Mouse (Mus musculus) lung, embryonic 16.5 days (tissue): Measurements from ENCODE around the gene Slc13a3. TPM values are rescaled to one million over a fixed set of nuclear protein-coding genes. Genes with fewer than 3 reads are reported as not detected.
"Not testable (repeated sequence)": the region's sequence is repeated elsewhere in the genome, so short reads cannot be mapped to it uniquely, and the experiment has no call there.

ENCODE experiments used
- ATAC-seq: fragments of 200-750 bp; cut with Nextera tagmentation; 2 replicates; pipeline ENCODE4 v1.8.0; 2017; ENCODE audit warnings: low read depth, mild to moderate bottlenecking, moderate library complexity
- H3K27ac ChIP-seq: fragments of 300-500 bp; sonication (generic); 2 replicates; pipeline ENCODE4 v1.5.1; 2014; ENCODE audit warnings: mild to moderate bottlenecking, control low read depth, low read length
- H3K27me3 ChIP-seq: fragments of 300-500 bp; sonication (generic); 2 replicates; pipeline ENCODE4 v1.6.1; 2014; ENCODE audit warnings: low read depth, low read length, mixed read lengths; ENCODE audit not compliant: control insufficient read depth, insufficient read depth
- H3K36me3 ChIP-seq: fragments of 300-500 bp; sonication (generic); 2 replicates; pipeline ENCODE4 v1.6.1; 2014; ENCODE audit warnings: low read length; ENCODE audit not compliant: control insufficient read depth, insufficient read depth
- H3K4me1 ChIP-seq: fragments of 300-500 bp; sonication (generic); replicated peaks from 2 replicates; pipeline ENCODE4 v1.6.1; 2014; ENCODE audit warnings: low read length, mixed read lengths; ENCODE audit not compliant: control insufficient read depth, insufficient read depth
- H3K4me2 ChIP-seq: fragments of 300-500 bp; sonication (generic); 2 replicates; pipeline ENCODE4 v1.6.1; 2014; ENCODE audit warnings: low read depth, low read length, control low read depth
- H3K4me3 ChIP-seq: fragments of 300-500 bp; sonication (generic); 2 replicates; pipeline ENCODE4 v1.5.1; 2014; ENCODE audit warnings: mild to moderate bottlenecking, low read length, control low read depth
- H3K9ac ChIP-seq: fragments of 300-500 bp; sonication (generic); 2 replicates; pipeline ENCODE4 v1.6.1; 2014; ENCODE audit warnings: low read length, control low read depth
- H3K9me3 ChIP-seq: fragments of 300-500 bp; sonication (generic); 2 replicates; pipeline ENCODE4 v1.6.1; 2016; ENCODE audit warnings: low read length; ENCODE audit not compliant: control insufficient read depth
- WGBS: fragments of 180-500 bp; shearing (Covaris S2); extraction: QIAGEN DNeasy Blood & Tissue Kit; methylation state at CpG from one replicate; pipeline ENCODE4 v1.1.7; 2014; 5-methylcytosine and 5-hydroxymethylcytosine counted together
- polyA plus RNA-seq: library from polyadenylated mRNA; unstranded; fragments of >200 nt; fragmentation: Nextera tagmentation; extraction: Ambion mirVana; gene quantifications from 2 replicates; pipeline ENCODE4 v1.2.1, GENCODE M21; 2015

Slc13a3 gene
- 0.57 and 0.80 TPM in 2 replicates for polyA plus RNA-seq

DNA sequence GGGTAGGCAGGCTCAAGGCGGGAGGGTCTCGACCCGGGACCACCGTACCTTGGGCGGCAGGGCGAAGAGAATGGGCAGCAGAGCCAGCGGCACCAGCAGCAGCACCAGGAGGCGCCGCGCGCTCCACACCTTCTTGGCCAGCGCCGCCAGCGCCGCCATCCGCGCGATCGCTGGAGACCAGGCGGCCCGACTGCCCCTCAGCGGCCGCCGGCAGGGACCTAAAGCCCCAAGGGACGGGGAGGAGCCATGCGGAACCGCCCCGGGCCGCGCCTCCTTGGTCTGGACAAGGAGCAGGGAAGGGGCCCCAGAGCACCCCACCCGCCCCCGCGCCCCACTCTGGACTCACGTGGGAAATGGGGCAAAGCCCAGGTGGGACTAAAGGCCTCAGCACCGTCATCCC lies at the start of gene Slc13a3:
Slc13a3 (minus strand) TSS at position 228 of the 400 bp plus-strand sequence.
- Histone ChIP-seq H3K9ac (peak within 1 kb of the TSS; percentile 13; the same call in 1 of the 2 replicates), H3K4me3 (peak within 1 kb of the TSS; percentile 19), H3K36me3 (no peaks in the 10 kb centered on the region), H3K9me3 (no peaks in the 10 kb centered on the region), H3K4me1 (peaks cover 3% of the 10 kb centered on the region; the same call in 1 of the 2 replicates), H3K27ac (no peak within 1 kb of the TSS), H3K4me2 (peak within 1 kb of the TSS; percentile 39), H3K27me3 (peaks cover 18% of the 10 kb centered on the region)
- 3% methylated on average over 35 of the region's 35 CpGs for WGBS
- peak; percentile 46; the same call in 1 of the 2 replicates for ATAC-seq

DNA sequence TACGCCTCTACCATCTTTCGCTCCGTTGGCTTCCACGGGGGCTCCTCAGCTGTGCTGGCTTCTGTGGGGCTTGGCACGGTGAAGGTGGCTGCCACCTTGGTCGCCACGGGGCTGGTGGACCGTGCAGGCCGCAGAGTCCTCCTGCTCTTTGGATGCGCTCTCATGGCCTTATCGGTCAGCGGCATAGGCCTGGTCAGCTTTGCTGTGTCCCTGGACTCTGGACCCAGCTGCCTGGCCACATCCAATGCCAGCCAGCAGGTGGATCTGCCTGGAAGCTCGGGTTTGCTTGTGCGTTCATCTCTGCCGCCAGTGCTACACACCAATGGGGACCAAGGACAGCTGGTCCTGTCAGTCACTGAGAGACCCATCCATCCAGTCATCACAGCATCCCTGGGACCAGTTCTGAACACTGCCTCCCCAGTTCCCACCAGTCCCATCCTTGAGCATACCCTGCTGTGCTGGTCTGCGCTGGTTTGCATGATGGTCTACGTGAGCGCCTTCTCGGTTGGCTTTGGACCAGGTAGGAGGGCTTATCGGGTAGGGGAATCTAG lies 42.2 kb upstream of the Slc13a3 start:
- Histone ChIP-seq H3K27ac (no peak overlapping the region), H3K4me3 (no peak overlapping the region), H3K9ac (no peak overlapping the region), H3K9me3 (no peaks in the 10 kb centered on the region), H3K36me3 (peaks cover 17% of the 10 kb centered on the region), H3K4me1 (peaks cover 17% of the 10 kb centered on the region), H3K4me2 (no peak overlapping the region), H3K27me3 (no peaks in the 10 kb centered on the region)
- WGBS = 96% methylated on average over 20 of the region's 20 CpGs
- no peak for ATAC-seq

DNA sequence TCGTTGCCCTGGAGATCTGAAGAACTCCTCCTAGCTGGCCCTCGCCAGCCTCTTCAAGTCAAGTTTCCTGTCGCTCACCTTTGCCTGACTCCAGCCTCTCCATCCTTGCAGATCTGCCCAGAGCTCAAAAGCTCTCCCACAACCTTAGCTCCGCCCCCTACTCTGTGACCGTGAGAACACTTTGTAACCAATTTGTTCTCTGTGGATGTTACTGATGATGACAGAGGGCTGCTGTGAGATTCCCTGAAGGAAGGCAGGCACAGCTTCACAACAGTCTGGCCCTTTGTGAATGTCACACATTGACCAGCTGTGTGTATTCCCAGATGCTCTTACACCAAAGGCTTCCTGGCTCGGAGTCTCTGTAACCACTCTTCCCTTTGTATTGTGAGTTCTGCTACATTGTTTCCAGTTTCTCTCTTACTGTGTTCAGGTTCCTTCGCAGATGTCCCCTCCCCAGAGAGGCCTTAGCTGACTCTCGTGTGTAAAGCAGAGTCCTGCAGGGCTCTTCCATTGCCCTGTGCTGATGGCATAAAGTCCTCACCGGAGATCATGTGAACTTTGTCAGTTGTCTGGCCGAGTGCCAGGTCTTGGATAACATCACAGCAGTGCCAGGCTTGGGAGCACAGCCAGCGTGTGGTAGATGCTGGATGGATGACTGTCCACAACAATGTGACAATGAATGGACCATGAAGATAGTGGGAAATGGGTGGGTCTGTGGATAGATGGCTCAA lies 40.0 kb upstream of the Slc13a3 start:
- 14% methylated on average over 11 of the region's 11 CpGs for WGBS
- no peak overlapping the region for H3K9ac ChIP-seq
- ATAC-seq = peak; percentile 84
- H3K27ac ChIP-seq = peak overlapping the region; percentile 45
- peaks cover 11% of the 10 kb centered on the region for H3K36me3 ChIP-seq
- no peaks in the 10 kb centered on the region for H3K27me3 ChIP-seq
- H3K4me1 ChIP-seq = peaks cover 23% of the 10 kb centered on the region
- no peaks in the 10 kb centered on the region for H3K9me3 ChIP-seq
- H3K4me2 ChIP-seq = 0 out of 2 replicates have a peak overlapping the region, but pooled peaks have one; percentile 19
- H3K4me3 ChIP-seq = no peak overlapping the region

DNA sequence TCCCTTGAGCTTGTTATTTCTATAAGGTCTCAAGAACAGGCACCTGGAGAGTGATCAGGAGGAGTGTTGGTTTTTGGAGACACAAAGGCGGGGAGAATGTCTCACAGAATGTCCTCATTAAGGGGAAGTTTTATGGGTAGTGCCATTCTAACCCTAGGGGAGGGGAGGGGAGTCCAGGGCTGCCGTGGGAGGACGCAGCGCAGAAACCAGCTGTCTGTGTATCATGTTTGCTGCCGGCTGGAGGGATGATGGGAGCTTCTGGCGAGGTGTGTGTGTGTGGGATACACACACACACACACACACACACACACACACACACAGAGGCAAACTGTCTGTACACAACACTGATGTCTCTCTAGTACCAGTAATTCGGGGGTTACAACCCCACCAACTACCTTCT lies 39.4 kb upstream of the Slc13a3 start:
- H3K27me3 ChIP-seq = no peaks in the 10 kb centered on the region
- no peaks in the 10 kb centered on the region for H3K9me3 ChIP-seq
- no peak overlapping the region for H3K4me2 ChIP-seq
- ATAC-seq = 0 out of 2 replicates have a peak, but pooled peaks have one; percentile 2
- WGBS = 21% methylated on average over 7 of the region's 7 CpGs
- no peak overlapping the region for H3K4me3 ChIP-seq
- H3K36me3 ChIP-seq = peaks cover 8% of the 10 kb centered on the region
- H3K4me1 ChIP-seq = peaks cover 23% of the 10 kb centered on the region
- H3K27ac ChIP-seq = no peak overlapping the region
- no peak overlapping the region for H3K9ac ChIP-seq

DNA sequence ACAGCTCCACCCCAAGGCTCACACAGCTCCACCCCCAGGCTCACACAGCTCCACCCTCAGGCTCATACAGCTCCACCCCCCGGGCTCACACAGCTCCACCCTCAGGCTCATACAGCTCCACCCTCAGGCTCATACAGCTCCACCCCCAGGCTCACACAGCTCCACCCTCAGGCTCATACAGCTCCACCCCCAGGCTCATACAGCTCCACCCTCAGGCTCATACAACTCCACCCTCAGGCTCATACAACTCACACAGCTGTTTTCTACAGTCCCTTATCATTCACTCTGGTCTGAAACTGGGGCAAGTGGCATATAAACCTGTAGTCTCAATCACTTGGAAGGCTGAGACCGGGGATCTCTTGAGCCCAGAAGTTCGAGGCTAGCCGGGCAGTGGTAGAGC lies 38.5 kb upstream of the Slc13a3 start:
- not testable (repeated sequence) for H3K4me2 ChIP-seq, H3K4me3 ChIP-seq, H3K27me3 ChIP-seq, H3K27ac ChIP-seq, ATAC-seq, H3K36me3 ChIP-seq, H3K9ac ChIP-seq, H3K9me3 ChIP-seq
- 76% methylated on average over 4 of the region's 4 CpGs for WGBS
- H3K4me1 ChIP-seq = peaks cover 23% of the 10 kb centered on the region

DNA sequence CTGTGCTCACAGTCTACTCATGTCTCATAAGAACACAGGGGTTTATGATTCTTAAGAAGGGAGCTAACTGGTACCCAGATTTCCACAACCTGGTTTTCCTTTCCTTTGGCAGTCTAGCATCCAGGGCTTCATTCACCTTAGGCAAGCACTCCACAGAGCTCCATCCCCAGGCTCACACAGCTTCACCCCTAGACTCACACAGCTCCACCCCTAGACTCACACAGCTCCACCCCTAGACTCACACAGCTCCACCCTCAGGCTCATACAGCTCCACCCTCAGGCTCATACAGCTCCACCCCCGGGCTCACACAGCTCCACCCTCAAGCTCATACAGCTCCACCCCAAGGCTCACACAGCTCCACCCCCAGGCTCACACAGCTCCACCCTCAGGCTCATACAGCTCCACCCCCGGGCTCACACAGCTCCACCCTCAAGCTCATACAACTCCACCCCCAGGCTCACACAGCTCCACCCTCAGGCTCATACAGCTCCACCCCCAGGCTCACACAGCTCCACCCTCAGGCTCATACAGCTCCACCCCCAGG lies 38.0 kb upstream of the Slc13a3 start:
- H3K27ac ChIP-seq, H3K4me2 ChIP-seq, H3K9ac ChIP-seq, H3K27me3 ChIP-seq, H3K4me3 ChIP-seq, ATAC-seq, H3K36me3 ChIP-seq, H3K9me3 ChIP-seq: not testable (repeated sequence)
- H3K4me1 ChIP-seq = peaks cover 23% of the 10 kb centered on the region
- 77% methylated on average over 2 of the region's 2 CpGs for WGBS

DNA sequence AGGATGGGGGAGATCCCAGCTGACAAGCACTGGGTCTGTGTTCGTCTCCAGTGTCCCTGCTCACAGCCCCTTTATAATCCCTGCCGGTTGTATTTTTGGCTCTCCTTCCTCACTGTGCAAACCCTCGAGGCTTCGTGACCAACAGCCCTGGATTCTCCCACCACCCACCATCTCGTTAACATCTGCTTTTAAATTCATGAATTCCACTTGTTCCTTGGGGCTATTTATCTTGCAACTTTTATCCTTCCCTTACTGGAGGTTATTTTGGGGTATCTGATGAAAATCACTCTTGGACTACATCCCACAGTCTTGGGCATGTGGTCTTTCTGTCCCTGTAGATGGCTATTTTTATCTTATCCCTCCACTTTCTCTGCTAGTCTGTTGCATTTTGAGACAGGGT lies 37.4 kb upstream of the Slc13a3 start:
- no peak overlapping the region for H3K27ac ChIP-seq
- no peak overlapping the region for H3K4me2 ChIP-seq
- no peaks in the 10 kb centered on the region for H3K27me3 ChIP-seq
- H3K9me3 ChIP-seq = no peaks in the 10 kb centered on the region
- peaks cover 8% of the 10 kb centered on the region for H3K36me3 ChIP-seq
- 45% methylated on average over 5 of the region's 5 CpGs for WGBS
- ATAC-seq = no peak
- peaks cover 23% of the 10 kb centered on the region for H3K4me1 ChIP-seq
- no peak overlapping the region for H3K4me3 ChIP-seq
- no peak overlapping the region for H3K9ac ChIP-seq

DNA sequence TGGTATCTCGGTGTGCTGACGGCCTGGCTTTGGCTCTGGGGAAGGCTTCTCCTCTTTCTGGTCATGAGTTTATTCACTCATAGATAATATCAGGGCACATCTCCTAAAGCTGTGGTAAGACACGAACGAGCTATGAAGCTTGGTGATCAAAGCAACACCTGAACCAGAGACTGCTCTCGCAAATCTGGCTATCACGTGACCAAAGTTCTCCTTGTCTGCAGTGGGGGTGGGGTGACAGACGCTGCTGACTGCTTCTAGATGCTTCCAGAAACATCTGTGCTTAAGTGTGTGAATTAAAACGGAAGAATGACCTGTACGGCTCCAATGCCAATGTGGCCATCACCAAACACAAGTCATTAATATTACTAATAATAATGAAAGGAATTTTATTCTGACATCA lies 36.7 kb upstream of the Slc13a3 start:
- Histone ChIP-seq H3K27me3 (no peaks in the 10 kb centered on the region), H3K36me3 (0 out of 2 replicates have a peak, but pooled peaks cover 3% of the 10 kb centered on the region), H3K4me3 (no peak overlapping the region), H3K9me3 (no peaks in the 10 kb centered on the region), H3K27ac (no peak overlapping the region), H3K4me2 (no peak overlapping the region), H3K4me1 (peaks cover 28% of the 10 kb centered on the region), H3K9ac (no peak overlapping the region)
- 31% methylated on average over 9 of the region's 9 CpGs for WGBS
- ATAC-seq = no peak
